Mouse (Mus musculus) liver, embryonic 12.5 days (tissue): ENCODE results near the gene Ess2. TPM values are rescaled to one million over a fixed set of nuclear protein-coding genes. Genes with fewer than 3 reads are reported as not detected.
"Not testable (repeated sequence)": the region's sequence is repeated elsewhere in the genome, so short reads cannot be mapped to it uniquely, and the experiment has no call there.

Source experiments
- ATAC-seq: fragments of 200-750 bp; cut with Nextera tagmentation; 2 replicates; pipeline ENCODE4 v1.8.0; 2017; ENCODE audit warnings: moderate number of reproducible peaks, mild to moderate bottlenecking, moderate library complexity
- H3K27ac ChIP-seq: fragments of 300-500 bp; sonication (generic); 2 replicates; pipeline ENCODE4 v1.5.1; 2016; ENCODE audit warnings: mild to moderate bottlenecking
- H3K27me3 ChIP-seq: fragments of 300-500 bp; sonication (generic); replicated peaks from 2 replicates; pipeline ENCODE4 v1.6.1; 2016; ENCODE audit warnings: mild to moderate bottlenecking, moderate library complexity
- H3K36me3 ChIP-seq: fragments of 300-500 bp; sonication (generic); 2 replicates; pipeline ENCODE4 v1.6.1; 2016; ENCODE audit warnings: mild to moderate bottlenecking, moderate library complexity
- H3K4me1 ChIP-seq: fragments of 300-500 bp; sonication (generic); 2 replicates; pipeline ENCODE4 v1.6.1; 2016
- H3K4me2 ChIP-seq: fragments of 300-500 bp; sonication (generic); 2 replicates; pipeline ENCODE4 v1.6.1; 2016; ENCODE audit warnings: mild to moderate bottlenecking, moderate library complexity
- H3K4me3 ChIP-seq: fragments of 300-500 bp; sonication (generic); 2 replicates; pipeline ENCODE4 v1.5.1; 2016; ENCODE audit warnings: mild to moderate bottlenecking, moderate library complexity
- H3K9ac ChIP-seq: fragments of 300-500 bp; sonication (generic); 2 replicates; pipeline ENCODE4 v1.6.1; 2016; ENCODE audit warnings: mild to moderate bottlenecking, moderate library complexity
- H3K9me3 ChIP-seq: fragments of 300-500 bp; sonication (generic); replicated peaks from 2 replicates; pipeline ENCODE4 v1.6.1; 2016; ENCODE audit warnings: mild to moderate bottlenecking, moderate library complexity
- WGBS: fragments of 180-500 bp; shearing (Covaris S2); methylation state at CpG from one replicate; pipeline ENCODE4 v1.1.7; 2016; ENCODE audit not compliant: insufficient replicate concordance; 5-methylcytosine and 5-hydroxymethylcytosine counted together
- polyA plus RNA-seq: library from polyadenylated mRNA; unstranded; fragments of >200 nt; fragmentation: Nextera tagmentation; extraction: Ambion mirVana; gene quantifications from 2 replicates; pipeline ENCODE4 v1.2.1, GENCODE M21; 2016

Ess2 gene
- polyA plus RNA-seq, result 18.7 and 18.9 TPM in 2 replicates

DNA sequence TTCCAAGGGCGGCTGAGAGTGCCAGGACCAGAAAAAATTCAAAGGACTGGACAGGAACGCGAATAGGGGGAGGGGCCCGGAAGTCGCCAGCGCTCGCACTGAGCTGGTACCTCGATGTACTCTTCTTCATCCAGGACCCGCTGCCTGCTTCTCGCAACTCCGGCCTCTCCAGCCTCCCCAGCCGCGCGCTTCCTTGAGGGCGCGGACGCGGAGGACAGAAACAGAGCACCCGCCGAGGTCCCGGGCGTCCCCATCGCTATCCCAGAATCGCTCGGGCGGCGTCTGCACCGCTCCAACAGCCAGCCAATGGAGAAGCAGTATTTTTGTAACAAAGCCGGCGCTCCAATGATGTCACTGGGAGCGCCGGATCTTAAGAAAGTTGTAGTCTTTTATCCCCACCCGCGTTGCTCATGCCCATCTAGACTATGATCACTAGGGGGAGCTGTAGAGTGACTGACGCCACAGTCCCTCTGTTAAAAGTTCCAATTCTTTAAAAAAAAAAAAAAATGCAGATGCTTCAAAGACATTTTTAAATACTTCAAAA, at the start of gene Ess2:
Gene Ess2, minus strand, starts transcription at position 297 of the 544 bp plus-strand sequence.
- peak within 1 kb of the TSS; percentile 76 for H3K9ac ChIP-seq
- WGBS, result under 1% methylated on average over 35 of the region's 35 CpGs
- peak within 1 kb of the TSS; percentile 87 for H3K4me2 ChIP-seq
- H3K27me3 ChIP-seq, result peaks cover 46% of the 10 kb centered on the region
- H3K4me1 ChIP-seq, result peaks cover 24% of the 10 kb centered on the region
- H3K4me3 ChIP-seq, result peak within 1 kb of the TSS; percentile 72
- H3K9me3 ChIP-seq, result no peaks in the 10 kb centered on the region
- H3K27ac ChIP-seq, result peak within 1 kb of the TSS; percentile 58
- peaks cover 33% of the 10 kb centered on the region for H3K36me3 ChIP-seq
- ATAC-seq, result peak; percentile 91

DNA sequence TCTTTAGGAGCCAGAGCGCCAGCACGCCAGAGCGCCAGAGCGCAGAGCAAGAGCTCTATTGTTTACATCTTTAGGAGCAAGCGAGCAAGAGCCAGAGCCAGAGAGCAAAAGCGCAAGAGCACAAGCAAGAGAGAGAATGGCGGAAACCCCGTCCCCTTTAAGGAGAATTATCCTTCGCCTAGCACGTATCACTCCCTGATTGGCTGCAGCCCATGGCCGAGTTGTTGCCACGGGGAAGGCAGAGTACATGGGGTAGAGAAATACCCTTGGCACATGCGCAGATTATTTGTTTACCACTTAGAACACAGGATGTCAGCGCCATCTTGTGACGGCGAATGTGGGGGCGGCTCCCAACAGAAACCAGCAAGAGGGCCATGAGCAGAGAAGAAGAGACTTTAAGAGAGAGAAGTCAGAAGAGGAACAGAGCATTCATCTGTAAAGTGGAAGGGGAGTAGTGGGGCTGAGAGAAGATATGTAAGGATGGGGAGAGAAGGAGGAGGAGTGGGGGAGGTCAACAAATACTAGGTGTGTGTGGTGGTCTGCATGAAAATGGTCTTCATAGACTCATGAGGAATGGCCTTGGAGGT, 45.0 kb upstream of the Ess2 start:
- not testable (repeated sequence) for H3K9me3 ChIP-seq, H3K36me3 ChIP-seq, H3K4me3 ChIP-seq, H3K27ac ChIP-seq, H3K9ac ChIP-seq, H3K4me2 ChIP-seq, H3K27me3 ChIP-seq, H3K4me1 ChIP-seq, ATAC-seq
- WGBS, result 91% methylated on average over 17 of the region's 17 CpGs

DNA sequence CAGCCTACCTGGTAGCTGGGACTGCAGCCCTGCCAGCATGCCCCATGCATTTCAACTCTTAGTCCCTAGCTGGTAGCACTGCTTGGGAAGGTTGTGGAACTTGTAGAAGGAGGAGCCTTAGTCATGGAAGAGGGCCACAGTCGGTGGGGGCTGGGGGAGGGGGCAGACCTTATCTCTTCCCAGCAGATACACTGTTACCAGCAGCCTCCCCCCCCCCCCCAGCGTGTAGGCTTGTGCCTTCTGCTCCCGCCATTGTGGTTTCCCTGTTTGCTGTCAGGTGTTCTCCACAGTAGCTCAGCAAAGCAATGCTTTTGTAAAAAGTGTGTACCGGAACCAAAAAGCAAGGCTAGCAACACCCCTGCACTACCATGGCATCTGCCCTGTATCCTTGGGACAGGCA, 40.5 kb upstream of the Ess2 start:
- Histone ChIP-seq H3K27me3 (0 out of 2 replicates have a peak, but pooled peaks cover 4% of the 10 kb centered on the region), H3K36me3 (no peaks in the 10 kb centered on the region), H3K9me3 (no peaks in the 10 kb centered on the region), H3K9ac (no peak overlapping the region), H3K4me3 (no peak overlapping the region), H3K4me2 (no peak overlapping the region), H3K27ac (no peak overlapping the region), H3K4me1 (0 out of 2 replicates have a peak, but pooled peaks cover 3% of the 10 kb centered on the region)
- ATAC-seq, result no peak
- whole genome bisulfite sequencing, result 58% methylated on average over 4 of the region's 4 CpGs

DNA sequence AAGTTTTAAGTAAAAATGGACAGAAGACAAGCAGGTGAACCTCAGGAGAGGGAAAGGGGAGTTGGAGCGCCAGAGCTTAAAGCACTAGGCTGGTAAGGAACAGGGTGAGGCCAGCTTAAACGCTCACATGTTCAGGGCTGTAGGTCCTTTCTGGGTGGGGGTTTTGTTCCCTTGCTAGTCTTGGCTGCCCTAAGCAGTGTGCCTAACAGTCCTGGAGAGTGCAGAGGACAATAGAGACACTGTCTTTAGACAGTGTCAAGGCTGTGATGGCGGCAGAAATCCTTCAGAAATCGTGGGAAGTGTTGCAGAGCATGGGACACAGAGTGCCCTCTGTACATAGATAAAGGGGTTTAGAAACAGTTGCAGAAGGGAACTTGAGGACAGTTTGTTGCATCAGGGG, 38.9 kb upstream of the Ess2 start:
- H3K9ac ChIP-seq, result no peak overlapping the region

DNA sequence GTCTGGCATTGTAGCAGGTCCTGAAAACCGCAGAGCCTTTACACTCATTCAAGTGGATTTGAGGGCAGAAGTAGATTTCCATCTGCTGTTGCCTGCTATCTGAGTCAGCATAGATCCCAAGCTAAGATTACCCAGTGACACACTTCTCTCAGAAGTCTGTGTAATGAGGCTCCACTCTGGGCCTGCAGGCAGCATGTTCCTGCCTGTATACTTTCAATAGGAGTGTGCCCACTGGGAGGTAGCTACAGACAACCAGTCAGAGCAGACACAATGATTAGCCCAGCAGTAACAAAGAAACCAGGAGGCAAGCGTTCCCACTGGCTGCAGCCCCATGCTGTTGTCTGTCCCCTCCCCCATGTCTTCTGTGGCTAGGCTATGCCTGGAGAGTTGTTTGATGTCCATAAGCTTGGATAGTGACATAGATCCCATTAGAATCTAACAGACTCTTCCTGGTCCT, 38.3 kb upstream of the Ess2 start:
- no peak overlapping the region for H3K27ac ChIP-seq
- H3K4me1 ChIP-seq, result 0 out of 2 replicates have a peak, but pooled peaks cover 3% of the 10 kb centered on the region
- no peak overlapping the region for H3K9ac ChIP-seq
- no peak for ATAC-seq
- WGBS, result 40% methylated on average over 2 of the region's 2 CpGs
- no peaks in the 10 kb centered on the region for H3K9me3 ChIP-seq
- no peak overlapping the region for H3K4me2 ChIP-seq
- H3K27me3 ChIP-seq, result 0 out of 2 replicates have a peak, but pooled peaks cover 4% of the 10 kb centered on the region
- no peaks in the 10 kb centered on the region for H3K36me3 ChIP-seq
- no peak overlapping the region for H3K4me3 ChIP-seq

More for the DNA sequence above, 38.9 kb upstream of the Ess2 start:
- no peak for ATAC-seq
- no peaks in the 10 kb centered on the region for H3K9me3 ChIP-seq
- H3K4me2 ChIP-seq, result no peak overlapping the region
- no peak overlapping the region for H3K27ac ChIP-seq
- no peaks in the 10 kb centered on the region for H3K36me3 ChIP-seq
- H3K4me3 ChIP-seq, result no peak overlapping the region
- 61% methylated on average over 4 of the region's 4 CpGs for WGBS
- 0 out of 2 replicates have a peak, but pooled peaks cover 4% of the 10 kb centered on the region for H3K27me3 ChIP-seq
- H3K4me1 ChIP-seq, result 0 out of 2 replicates have a peak, but pooled peaks cover 3% of the 10 kb centered on the region

DNA sequence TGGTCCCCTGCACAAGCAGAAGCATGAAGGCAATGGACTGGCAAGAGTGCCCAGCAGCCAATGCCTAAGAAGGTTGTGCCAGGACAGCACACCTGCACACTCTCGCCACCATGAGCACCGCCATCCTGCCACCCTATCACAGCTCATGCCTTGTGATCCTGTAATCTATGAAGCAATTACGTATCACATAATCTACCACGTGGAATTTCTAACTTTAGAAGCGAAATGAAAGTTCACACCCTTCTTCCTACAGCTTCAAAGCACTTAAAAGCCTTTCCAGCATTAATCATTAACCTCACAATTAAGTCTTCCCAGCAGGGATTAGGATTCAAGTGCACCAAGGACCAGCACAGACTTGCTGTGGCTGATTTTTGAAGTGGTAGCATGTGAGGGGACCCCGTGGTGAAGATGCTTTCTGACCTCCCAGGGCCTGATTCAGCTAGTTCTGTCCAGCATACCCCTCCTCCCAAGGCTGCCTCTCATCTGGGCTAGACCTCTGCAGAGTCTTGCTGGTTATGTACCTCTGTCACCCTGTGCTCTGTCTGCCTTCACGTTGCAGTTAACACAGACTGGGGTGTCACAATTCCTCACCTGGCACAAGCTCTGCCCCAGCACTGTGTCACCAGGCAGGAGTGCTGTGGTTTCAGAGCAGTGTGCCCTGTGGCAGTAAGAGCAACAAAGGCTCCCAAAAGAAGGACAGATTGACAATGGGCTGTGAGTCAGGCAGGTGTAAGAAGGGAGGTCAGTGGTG, 34.1 kb upstream of the Ess2 start:
- Histone ChIP-seq H3K27ac (no peak overlapping the region), H3K4me1 (no peaks in the 10 kb centered on the region), H3K9ac (no peak overlapping the region), H3K36me3 (no peaks in the 10 kb centered on the region), H3K9me3 (no peaks in the 10 kb centered on the region), H3K4me3 (no peak overlapping the region), H3K27me3 (0 out of 2 replicates have a peak, but pooled peaks cover 4% of the 10 kb centered on the region), H3K4me2 (no peak overlapping the region)
- 52% methylated on average over 7 of the region's 7 CpGs for WGBS
- ATAC-seq, result no peak

DNA sequence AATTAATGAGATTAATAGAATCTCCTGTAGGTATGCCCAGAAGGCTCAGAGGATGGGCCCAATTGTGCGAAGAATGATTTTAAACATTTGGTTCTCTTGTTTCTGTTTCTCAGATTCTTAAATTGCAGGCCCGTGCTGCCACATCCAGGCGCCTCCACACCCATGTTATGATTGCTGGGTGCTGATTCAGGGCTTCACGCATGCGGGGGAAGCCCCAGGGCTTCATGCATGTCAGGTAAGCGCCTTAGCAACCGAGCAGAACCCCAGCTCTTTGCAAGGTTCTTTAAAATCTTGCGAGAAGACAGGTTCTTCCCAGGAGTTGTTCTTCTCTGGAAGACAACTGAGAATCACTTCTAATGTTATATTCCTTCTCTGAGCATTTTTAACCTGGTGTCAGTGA, 32.3 kb upstream of the Ess2 start:
- 63% methylated on average over 8 of the region's 8 CpGs for WGBS
- Histone ChIP-seq H3K27me3 (no peaks in the 10 kb centered on the region), H3K4me3 (no peak overlapping the region), H3K9me3 (no peaks in the 10 kb centered on the region), H3K4me1 (peaks cover 12% of the 10 kb centered on the region), H3K36me3 (no peaks in the 10 kb centered on the region), H3K4me2 (no peak overlapping the region), H3K9ac (no peak overlapping the region), H3K27ac (no peak overlapping the region)
- no peak for ATAC-seq

DNA sequence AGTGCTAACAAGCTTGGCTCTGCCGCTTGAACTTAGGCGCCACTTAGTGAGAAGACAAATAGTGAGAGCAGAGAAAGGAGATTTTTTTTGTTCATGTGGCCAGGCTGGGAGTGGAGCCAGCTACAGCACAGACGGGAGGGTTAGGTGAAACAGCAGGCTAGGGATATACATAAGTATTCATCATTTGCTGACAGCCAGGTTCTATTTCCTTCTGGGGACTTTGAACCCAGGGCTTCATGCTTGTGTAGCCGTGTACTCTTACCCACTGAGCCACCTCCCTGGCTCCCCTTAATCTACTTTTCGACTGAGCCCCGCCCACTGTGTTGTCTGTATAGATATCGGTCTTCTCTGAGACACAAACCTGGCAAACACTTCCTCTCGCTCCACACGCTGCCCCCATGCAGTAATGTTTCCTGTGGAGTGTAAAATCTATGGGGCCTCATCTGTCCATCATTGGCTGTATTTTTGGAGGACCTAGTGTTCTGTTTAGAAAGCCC, 28.2 kb upstream of the Ess2 start:
- WGBS, result 21% methylated on average over 9 of the region's 9 CpGs

DNA sequence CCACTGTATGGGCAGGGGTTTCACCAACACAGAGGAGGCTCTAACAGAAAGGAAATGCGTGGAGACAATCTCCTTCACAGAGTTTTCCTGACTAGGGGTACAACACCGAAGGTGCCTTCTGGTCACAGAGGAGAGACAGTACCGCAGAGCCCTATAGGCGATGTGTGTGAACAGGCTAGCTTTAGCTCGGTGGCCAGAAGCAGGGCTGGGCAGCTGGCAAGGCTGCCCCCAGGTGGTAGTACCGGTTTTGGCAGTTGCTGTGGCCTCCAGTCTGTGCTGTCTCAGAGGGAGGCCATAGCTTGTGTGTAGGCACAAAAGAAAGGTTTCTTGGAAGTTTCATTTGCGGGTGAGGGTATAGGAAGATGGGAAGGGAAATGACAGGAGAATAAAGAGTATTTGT, 27.7 kb upstream of the Ess2 start:
- peak; percentile 89 for ATAC-seq
- Histone ChIP-seq H3K9ac (peak overlapping the region; percentile 47), H3K9me3 (no peaks in the 10 kb centered on the region), H3K27me3 (no peaks in the 10 kb centered on the region; the same call in 1 of the 2 replicates), H3K4me3 (no peak overlapping the region), H3K36me3 (no peaks in the 10 kb centered on the region), H3K27ac (peak overlapping the region; percentile 87), H3K4me1 (peaks cover 41% of the 10 kb centered on the region), H3K4me2 (peak overlapping the region; percentile 57)
- WGBS, result 7% methylated on average over 7 of the region's 7 CpGs

More for the DNA sequence above, 28.2 kb upstream of the Ess2 start:
- Histone ChIP-seq H3K9me3 (no peaks in the 10 kb centered on the region), H3K4me3 (no peak overlapping the region), H3K36me3 (no peaks in the 10 kb centered on the region), H3K27ac (peak overlapping the region; percentile 87), H3K27me3 (no peaks in the 10 kb centered on the region; the same call in 1 of the 2 replicates), H3K4me1 (peaks cover 36% of the 10 kb centered on the region), H3K4me2 (peak overlapping the region; percentile 57), H3K9ac (peak overlapping the region; percentile 47)
- ATAC-seq, result peak; percentile 89

DNA sequence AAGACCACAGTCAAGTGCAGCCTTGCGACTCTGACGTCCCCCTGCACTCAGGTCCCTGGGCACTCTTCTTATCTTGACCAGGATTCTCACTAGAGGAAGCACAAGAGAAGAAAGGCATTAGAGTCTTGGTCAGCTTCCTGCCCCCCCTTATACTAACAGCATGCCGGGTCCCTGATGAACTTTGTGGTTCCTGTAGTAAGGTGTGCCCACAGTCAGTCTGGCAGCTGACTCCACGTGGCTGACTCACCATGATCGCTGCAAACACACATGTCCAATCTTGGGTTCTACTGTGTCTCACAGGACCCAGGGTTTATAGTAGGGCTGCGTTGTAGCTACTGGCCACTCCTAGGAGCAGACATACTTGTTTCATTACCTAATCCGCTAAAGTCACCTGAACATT, 27.0 kb upstream of the Ess2 start:
- Histone ChIP-seq H3K36me3 (no peaks in the 10 kb centered on the region), H3K27me3 (no peaks in the 10 kb centered on the region; the same call in 1 of the 2 replicates), H3K4me1 (peaks cover 48% of the 10 kb centered on the region), H3K4me2 (peak overlapping the region; percentile 57), H3K9ac (0 out of 2 replicates have a peak overlapping the region, but pooled peaks have one; percentile 47), H3K4me3 (no peak overlapping the region), H3K27ac (peak overlapping the region; percentile 87), H3K9me3 (no peaks in the 10 kb centered on the region)
- ATAC-seq, result no peak
- 30% methylated on average over 7 of the region's 7 CpGs for WGBS

DNA sequence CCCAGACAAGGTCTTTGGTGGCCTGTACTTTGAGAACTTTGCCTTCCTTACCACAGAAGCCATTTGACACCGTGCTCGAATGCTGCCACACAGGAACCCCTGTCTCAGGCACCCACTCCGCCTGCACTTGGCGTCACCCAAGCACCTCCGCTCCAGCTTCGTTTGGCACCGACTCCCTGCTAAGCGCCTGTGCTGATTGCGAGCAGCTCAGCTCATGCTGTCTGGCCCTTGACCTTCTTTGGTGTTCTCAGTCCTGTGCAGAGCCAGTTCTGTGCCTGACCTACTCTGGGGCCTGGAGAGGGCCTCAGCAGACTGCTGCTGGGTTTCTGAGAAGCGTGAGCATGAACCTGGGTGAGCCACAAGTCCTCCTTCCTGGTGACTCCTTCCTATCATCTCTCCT, 25.6 kb upstream of the Ess2 start:
- Histone ChIP-seq H3K9ac (no peak overlapping the region), H3K9me3 (no peaks in the 10 kb centered on the region), H3K36me3 (no peaks in the 10 kb centered on the region), H3K4me1 (peaks cover 52% of the 10 kb centered on the region), H3K27ac (no peak overlapping the region), H3K4me3 (no peak overlapping the region), H3K27me3 (no peaks in the 10 kb centered on the region; the same call in 1 of the 2 replicates), H3K4me2 (no peak overlapping the region)
- ATAC-seq, result no peak
- WGBS, result 76% methylated on average over 10 of the region's 10 CpGs
